Mouse (Mus musculus) regulatory T cell (primary cell): ENCODE data around the gene Slc9a5.

Experiments used
- in situ Hi-C: fragments of 300-600 bp; cut with MboI, MseI; formaldehyde crosslinking; loops from one replicate; pipeline ENCODE4 v1.15.1; 2025; ENCODE audit warnings: high pct_unique_total_duplicates

Gene Slc9a5

GRCm38 (mm10) chr8:105325641-105326093 lies 23.0 kb upstream of the Slc9a5 start:
- in situ Hi-C loops = no loop called here

GRCm38 (mm10) chr8:105326141-105326672 lies 22.4 kb upstream of the Slc9a5 start, which contains the start of the genes Lrrc29 and Tmem208:
TSS of gene Lrrc29 (minus strand) at chr8:105326278.
TSS of gene Tmem208 (plus strand) at chr8:105326354.
- in situ Hi-C loops = no loop called here

- in situ Hi-C loops = no loop called here
Measured at GRCm38 (mm10) chr8:105326968-105327367, 21.7 kb upstream of the Slc9a5 start.

- in situ Hi-C loops = no loop called here
Measured at GRCm38 (mm10) chr8:105330325-105330724, 18.3 kb upstream of the Slc9a5 start.

GRCm38 (mm10) chr8:105331469-105331868 lies 17.2 kb upstream of the Slc9a5 start:
- in situ Hi-C loops = no loop called here

- in situ Hi-C loops = no loop called here
Measured at GRCm38 (mm10) chr8:105331931-105332330, 16.7 kb upstream of the Slc9a5 start.

- in situ Hi-C loops = no loop called here
Measured at GRCm38 (mm10) chr8:105332523-105332922, 16.1 kb upstream of the Slc9a5 start.

- in situ Hi-C loops = no loop called here
Measured at GRCm38 (mm10) chr8:105336373-105337130, 12.1 kb upstream of the Slc9a5 start.

GRCm38 (mm10) chr8:105338992-105339391 lies 9.7 kb upstream of the Slc9a5 start:
- in situ Hi-C loops = no loop called here

GRCm38 (mm10) chr8:105339886-105340635 lies 8.6 kb upstream of the Slc9a5 start:
- in situ Hi-C loops = no loop called here

GRCm38 (mm10) chr8:105341399-105341798 lies 7.2 kb upstream of the Slc9a5 start:
- in situ Hi-C loops = no loop called here

- in situ Hi-C loops = no loop called here
Measured at GRCm38 (mm10) chr8:105342768-105343167, 5.9 kb upstream of the Slc9a5 start.

GRCm38 (mm10) chr8:105343791-105344574 lies 4.7 kb upstream of the Slc9a5 start:
- in situ Hi-C loops = no loop called here

- in situ Hi-C loops = no loop called here
Measured at GRCm38 (mm10) chr8:105345061-105345975, 3.3 kb upstream of the Slc9a5 start.

- in situ Hi-C loops = no loop called here
Measured at GRCm38 (mm10) chr8:105346611-105347427, 1.8 kb upstream of the Slc9a5 start.

- in situ Hi-C loops = no loop called here
Measured at GRCm38 (mm10) chr8:105347428-105348221, 1.0 kb upstream of the Slc9a5 start, which contains the start of gene Fhod1. TSS of gene Fhod1 (minus strand) at chr8:105347953.

- in situ Hi-C loops = no loop called here
Measured at GRCm38 (mm10) chr8:105349096-105349771, 591 bp downstream of the Slc9a5 start.

- in situ Hi-C loops = no loop called here
Measured at GRCm38 (mm10) chr8:105350186-105350585, 1.5 kb downstream of the Slc9a5 start.
